7 mouse cellular contexts compared by ENCODE assay signal in the genomic region with DNA sequence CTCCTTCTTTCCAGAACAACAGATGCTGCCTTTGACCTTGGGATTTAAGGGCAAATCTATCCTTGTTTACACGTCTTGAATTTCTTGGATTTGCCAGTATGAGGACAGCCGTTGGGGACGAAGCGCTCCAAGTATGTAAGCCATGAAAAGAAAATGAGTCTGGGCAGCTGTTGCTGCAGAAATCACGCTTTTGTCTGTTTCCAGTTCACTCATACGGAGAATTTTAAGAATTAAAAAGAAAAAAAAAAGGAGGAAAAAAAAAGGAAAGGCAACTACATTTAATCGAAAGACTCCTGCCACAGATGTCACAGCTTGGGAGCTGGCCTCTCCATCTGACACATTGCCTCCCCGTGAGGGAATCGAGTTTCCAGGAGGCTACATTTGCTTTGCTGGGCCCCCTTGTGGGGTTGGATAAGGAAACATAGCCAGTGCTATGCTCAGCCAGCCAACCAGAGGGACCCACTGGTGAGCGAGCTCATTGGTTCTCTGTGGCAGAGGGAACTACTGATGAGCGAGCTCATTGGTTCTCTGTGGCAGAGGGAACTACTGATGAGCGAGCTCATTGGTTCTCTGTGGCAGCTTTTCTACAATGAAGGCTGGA.
DNase-seq lines count a peak whose midpoint lies in the region; ATAC-seq and TF ChIP-seq lines count a peak whose summit lies in the region.

No protein-coding gene starts in this region.

- H3K27me3 ChIP-seq in embryonic facial prominence, embryonic 13.5 days = no peaks in the 10 kb centered on the region
- H3K27me3 ChIP-seq in kidney, adult 2 months (replicated peaks; ENCODE audit: control insufficient read depth, insufficient read depth, low read length) = no peaks in the 10 kb centered on the region
- H3K27me3 ChIP-seq in limb, embryonic 10.5 days (ENCODE audit: low read depth, poor library complexity, severe bottlenecking) = no peaks in the 10 kb centered on the region
- no peaks in the 10 kb centered on the region for H3K27me3 ChIP-seq in midbrain, embryonic 11.5 days (ENCODE audit: control insufficient read depth, insufficient read depth, low read length)
- no peaks in the 10 kb centered on the region for H3K27me3 ChIP-seq in stomach, embryonic 14.5 days (ENCODE audit: control insufficient read depth, insufficient read depth, low read length)

- 32% methylated on average over 12 of the region's 12 CpGs for WGBS in embryonic facial prominence, embryonic 13.5 days
- WGBS in kidney, adult 2 months = 42% methylated on average over 12 of the region's 12 CpGs
- 59% methylated on average over 12 of the region's 12 CpGs for WGBS in limb, embryonic 10.5 days
- WGBS in midbrain, embryonic 11.5 days = 57% methylated on average over 12 of the region's 12 CpGs
- WGBS in stomach, embryonic 14.5 days = 36% methylated on average over 12 of the region's 12 CpGs

- H3K9ac ChIP-seq in embryonic facial prominence, embryonic 13.5 days = 0 out of 2 replicates have a peak overlapping the region, but pooled peaks have one; percentile 27
- no peak overlapping the region for H3K9ac ChIP-seq in midbrain, embryonic 11.5 days (ENCODE audit: low read length)
- no peak overlapping the region for H3K9ac ChIP-seq in stomach, embryonic 14.5 days (replicated peaks; ENCODE audit: low read depth, low read length)

- no peak for TF ChIP-seq CTCF in kidney, adult 2 months (conservative IDR thresholded peaks at IDR 0.05; ENCODE audit: insufficient read depth, insufficient read length, low read depth, low read length)

- H3K4me3 ChIP-seq in embryonic facial prominence, embryonic 13.5 days = no peak overlapping the region
- no peak overlapping the region for H3K4me3 ChIP-seq in kidney, adult 2 months (ENCODE audit: insufficient read depth, low read depth, low read length)
- no peak overlapping the region for H3K4me3 ChIP-seq in limb, embryonic 10.5 days
- H3K4me3 ChIP-seq in midbrain, embryonic 11.5 days (ENCODE audit: low read depth, low read length) = no peak overlapping the region
- no peak overlapping the region for H3K4me3 ChIP-seq in stomach, embryonic 14.5 days (ENCODE audit: low read depth, low read length)

- no peak overlapping the region for H3K27ac ChIP-seq in embryonic facial prominence, embryonic 13.5 days
- H3K27ac ChIP-seq in kidney, adult 2 months (ENCODE audit: insufficient read depth, low read depth, low read length) = no peak overlapping the region
- H3K27ac ChIP-seq in limb, embryonic 10.5 days = no peak overlapping the region
- 0 out of 2 replicates have a peak overlapping the region, but pooled peaks have one; percentile 3 for H3K27ac ChIP-seq in midbrain, embryonic 11.5 days (ENCODE audit: low read depth, low read length)
- peak overlapping the region; percentile 52; the same call in 1 of the 2 replicates for H3K27ac ChIP-seq in stomach, embryonic 14.5 days (ENCODE audit: low read length)

- ATAC-seq in embryonic facial prominence, embryonic 13.5 days (ENCODE audit: insufficient number of reproducible peaks, insufficient read depth, low FRiP score, low TSS enrichment, low read depth) = peak; percentile 79
- peak; percentile 89 for ATAC-seq in midbrain, embryonic 11.5 days (ENCODE audit: low FRiP score)
- ATAC-seq in stomach, embryonic 14.5 days (ENCODE audit: insufficient number of reproducible peaks, insufficient read depth, low FRiP score, low read depth) = peak; percentile 76; the same call in 1 of the 2 replicates

- no peaks in the 10 kb centered on the region for H3K36me3 ChIP-seq in embryonic facial prominence, embryonic 13.5 days
- H3K36me3 ChIP-seq in kidney, adult 2 months (ENCODE audit: control insufficient read depth, insufficient read depth, low read length) = no peaks in the 10 kb centered on the region
- H3K36me3 ChIP-seq in limb, embryonic 10.5 days = no peaks in the 10 kb centered on the region
- H3K36me3 ChIP-seq in midbrain, embryonic 11.5 days (ENCODE audit: control insufficient read depth, insufficient read depth, low read length) = no peaks in the 10 kb centered on the region
- H3K36me3 ChIP-seq in stomach, embryonic 14.5 days (ENCODE audit: control insufficient read depth, insufficient read depth, low read length) = no peaks in the 10 kb centered on the region

- TF ChIP-seq POLR2A in kidney, adult 2 months (IDR thresholded peaks at IDR 0.05; ENCODE audit: low read depth, low read length) = no peak

- peak; percentile 38 for DNase-seq in c-Kit-positive CD71-positive TER-119-positive erythroid progenitor cells, embryonic 14.5 days (ENCODE audit: low spot score)
- DNase-seq in heart, adult 9 months (ENCODE audit: low spot score in 2 of 2) = peak; percentile 77 to 79
- DNase-seq in kidney, adult 2 months = peak; percentile 39
- DNase-seq in limb, embryonic 10.5 days (ENCODE audit: low spot score) = peak; percentile 45
- DNase-seq in midbrain, embryonic 11.5 days (ENCODE audit: low spot score, missing footprints) = peak; percentile 86

- peak overlapping the region; percentile 44 for H3K4me2 ChIP-seq in embryonic facial prominence, embryonic 13.5 days
- H3K4me2 ChIP-seq in midbrain, embryonic 11.5 days = no peak overlapping the region
- no peak overlapping the region for H3K4me2 ChIP-seq in stomach, embryonic 14.5 days (replicated peaks; ENCODE audit: low read depth, low read length)

- no peaks in the 10 kb centered on the region for H3K9me3 ChIP-seq in embryonic facial prominence, embryonic 13.5 days
- H3K9me3 ChIP-seq in limb, embryonic 10.5 days (replicated peaks) = no peaks in the 10 kb centered on the region
- H3K9me3 ChIP-seq in midbrain, embryonic 11.5 days (ENCODE audit: control insufficient read depth, low read length) = no peaks in the 10 kb centered on the region
- no peaks in the 10 kb centered on the region for H3K9me3 ChIP-seq in stomach, embryonic 14.5 days (ENCODE audit: control insufficient read depth, low read depth, low read length)

- 0 out of 2 replicates have a peak, but pooled peaks cover 6% of the 10 kb centered on the region for H3K4me1 ChIP-seq in embryonic facial prominence, embryonic 13.5 days
- no peaks in the 10 kb centered on the region for H3K4me1 ChIP-seq in kidney, adult 2 months (ENCODE audit: control insufficient read depth, insufficient read depth, low read length)
- H3K4me1 ChIP-seq in limb, embryonic 10.5 days = peaks cover 10% of the 10 kb centered on the region
- no peaks in the 10 kb centered on the region; the same call in 1 of the 2 replicates for H3K4me1 ChIP-seq in midbrain, embryonic 11.5 days (ENCODE audit: control insufficient read depth, insufficient read depth, low read length)
- no peaks in the 10 kb centered on the region for H3K4me1 ChIP-seq in stomach, embryonic 14.5 days (ENCODE audit: control insufficient read depth, insufficient read depth, low read length)

Comparison
In these comparisons a context has a peak if more than half of its experiments do, and no peak if none do; other contexts are left out.
1. H3K27ac ChIP-seq: peak in midbrain, embryonic 11.5 days (single experiment) and stomach, embryonic 14.5 days (single experiment); none in embryonic facial prominence, embryonic 13.5 days (single experiment), kidney, adult 2 months (single experiment) and limb, embryonic 10.5 days (single experiment).
2. Peak in every context shown above with its lines, with median percentiles within 50 percentile points of each other: DNase-seq and ATAC-seq.